Mouse (Mus musculus) megakaryocyte, adult 5-6 weeks (primary cell): ENCODE data around the gene 2610028H24Rik. TPM values are rescaled to one million over a fixed set of nuclear protein-coding genes. Genes with fewer than 3 reads are reported as not detected.

Source experiments
- ATAC-seq: 2 replicates; pipeline ENCODE4 v1.8.0; 2016; ENCODE audit warnings: mild to moderate bottlenecking, inconsistent platforms; ENCODE audit not compliant: poor library complexity, severe bottlenecking
- total RNA-seq, 2 experiments: library from RNA; stranded (forward) in 1 of 2; stranded (reverse) in 1 of 2; fragments of 153-499, 151-499 nt in 1 of 2; fragments of 221-1000, 200-1000 nt in 1 of 2; gene quantifications; 2 replicates each; pipeline versions ENCODE4 v1.2.3 to v1.2.4; 2015 to 2017

The 2610028H24Rik gene
- not detected in 2 replicates for total RNA-seq (2015)
- total RNA-seq (2017), result not detected in 2 replicates

DNA sequence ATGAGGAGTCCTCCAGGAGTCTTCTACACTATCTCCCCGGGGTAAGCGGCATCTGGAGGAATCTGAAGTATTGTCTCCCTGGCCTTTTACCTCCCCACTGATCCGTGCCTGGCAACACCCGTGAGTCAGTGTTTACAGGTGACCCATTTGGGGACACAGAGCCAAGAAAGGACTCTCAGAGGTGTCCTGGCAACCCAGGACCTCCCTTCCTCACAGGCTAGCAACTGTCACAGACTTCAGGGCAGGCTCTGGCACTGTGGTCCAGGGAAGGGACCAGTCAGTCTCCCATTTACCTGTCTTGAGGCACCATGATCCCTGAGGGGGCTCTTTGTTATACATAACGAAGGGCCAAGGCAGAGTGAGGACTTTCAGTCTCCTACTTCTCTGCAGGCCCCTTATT, at the start of gene 2610028H24Rik:
2610028H24Rik (plus strand) TSS at position 231 of the 400 bp plus-strand sequence.
- ATAC-seq, result no peak

DNA sequence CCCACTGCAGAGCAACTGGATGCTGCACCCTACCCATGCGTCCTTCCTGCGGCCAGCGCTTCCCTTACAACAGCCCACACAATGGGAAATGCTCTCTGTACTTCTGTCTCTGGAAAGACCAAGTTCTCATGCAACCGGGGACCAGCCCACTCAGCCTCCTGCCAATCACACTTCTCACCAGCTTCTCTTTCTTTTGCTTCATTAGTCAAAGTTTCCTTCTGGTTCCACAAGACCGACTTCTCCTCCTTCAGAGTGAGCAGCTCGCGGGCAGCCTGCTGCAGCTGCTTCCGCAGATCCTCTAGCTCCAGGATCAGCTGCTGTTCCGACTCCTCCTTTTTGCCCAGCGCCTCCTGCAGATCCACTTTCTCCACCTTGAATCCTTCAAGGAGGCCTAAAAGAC, 40.4 kb upstream of the 2610028H24Rik start:
- no peak for ATAC-seq

DNA sequence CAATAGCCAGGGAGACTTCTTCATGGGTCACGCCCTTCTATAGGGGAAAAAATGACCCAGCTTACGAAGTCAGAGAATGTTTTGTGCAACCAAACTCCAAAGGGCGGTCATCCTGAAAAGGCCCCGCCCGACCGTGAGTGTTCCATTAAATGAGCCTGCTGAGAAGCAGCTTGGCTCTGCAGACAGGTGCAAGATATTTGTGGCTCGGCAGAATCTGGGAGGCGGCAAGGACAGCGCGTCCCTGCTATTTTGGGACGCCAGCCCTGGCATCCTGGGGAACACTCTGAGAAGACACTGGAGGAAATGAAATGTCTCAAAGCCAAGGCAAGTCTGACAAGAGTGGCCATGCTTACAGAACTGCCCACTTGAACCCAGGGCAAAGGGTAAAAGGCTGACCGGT, 32.1 kb upstream of the 2610028H24Rik start:
- no peak for ATAC-seq

DNA sequence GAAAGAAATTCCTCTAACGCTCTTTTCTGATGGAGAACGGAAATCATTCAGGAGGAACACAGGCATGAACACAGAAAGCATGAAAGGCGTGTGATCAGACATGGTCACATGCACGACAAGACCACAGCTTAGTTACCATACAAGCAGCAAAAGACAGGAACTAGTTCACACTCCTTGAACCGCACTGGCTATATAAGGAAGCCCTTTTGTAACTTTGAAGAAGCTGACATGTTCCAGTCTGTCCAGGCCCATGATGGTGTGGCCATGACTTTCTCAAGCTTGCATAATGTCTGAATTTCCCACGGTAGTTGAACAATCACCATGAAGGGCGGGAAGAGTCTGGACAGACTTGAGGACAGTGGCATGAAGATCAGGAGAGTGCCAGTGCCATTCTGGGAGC, 23.2 kb upstream of the 2610028H24Rik start:
- peak; percentile 87 for ATAC-seq

DNA sequence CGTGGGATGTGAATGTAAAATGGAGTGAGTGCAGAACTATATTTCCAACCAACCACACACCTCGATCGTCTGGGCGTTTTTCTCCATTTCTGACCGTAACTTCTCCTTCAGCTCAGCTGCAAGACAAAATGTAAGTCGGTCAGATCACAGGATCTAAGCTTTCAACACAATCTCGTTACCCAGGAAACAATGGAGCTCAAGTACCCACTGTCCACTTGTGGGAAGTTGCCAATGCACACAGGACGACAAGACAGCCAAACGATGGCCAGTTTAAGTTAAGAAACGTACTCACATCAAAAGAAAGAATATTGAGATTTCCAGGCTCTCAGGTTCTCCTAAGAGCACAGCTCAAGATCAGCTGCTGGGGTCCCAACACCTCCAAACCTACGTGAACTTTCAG, 15.0 kb upstream of the 2610028H24Rik start:
- no peak for ATAC-seq

DNA sequence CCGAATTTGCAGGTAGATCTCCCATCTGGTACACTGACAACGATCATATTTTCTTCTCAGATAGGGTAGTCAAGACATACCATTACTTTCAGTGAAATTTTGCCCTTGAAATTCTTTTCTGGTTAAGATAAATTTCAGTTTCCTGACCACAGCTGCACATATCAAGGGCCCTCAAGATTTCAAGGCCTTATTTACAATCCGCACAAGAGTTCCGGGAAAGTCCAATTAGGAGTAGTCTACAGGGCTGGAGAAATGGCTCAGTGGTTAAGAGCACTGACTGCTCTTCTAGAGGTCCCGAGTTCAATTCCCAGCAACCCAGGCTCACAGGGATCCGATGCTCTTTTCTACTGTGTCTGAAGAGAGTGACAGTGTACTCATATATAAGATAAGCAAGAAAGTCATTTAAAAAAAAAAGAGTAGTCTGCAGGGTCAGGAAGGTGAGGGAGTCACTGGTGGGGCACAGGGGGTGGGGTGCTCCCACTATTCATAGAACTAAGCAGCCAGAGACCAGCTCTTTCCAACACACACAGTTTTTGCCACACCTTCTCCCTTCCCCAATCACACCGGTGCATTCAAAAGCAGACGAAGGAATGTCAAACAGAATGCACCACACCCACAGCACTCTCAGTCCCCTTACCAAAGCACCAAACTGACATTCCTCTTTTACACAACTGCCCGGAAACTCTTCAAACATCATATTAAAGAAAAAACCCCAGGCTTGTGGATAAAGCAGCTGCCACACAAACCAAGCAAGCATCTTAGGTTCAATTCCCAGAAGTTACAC, 9.6 kb upstream of the 2610028H24Rik start:
- no peak for ATAC-seq

DNA sequence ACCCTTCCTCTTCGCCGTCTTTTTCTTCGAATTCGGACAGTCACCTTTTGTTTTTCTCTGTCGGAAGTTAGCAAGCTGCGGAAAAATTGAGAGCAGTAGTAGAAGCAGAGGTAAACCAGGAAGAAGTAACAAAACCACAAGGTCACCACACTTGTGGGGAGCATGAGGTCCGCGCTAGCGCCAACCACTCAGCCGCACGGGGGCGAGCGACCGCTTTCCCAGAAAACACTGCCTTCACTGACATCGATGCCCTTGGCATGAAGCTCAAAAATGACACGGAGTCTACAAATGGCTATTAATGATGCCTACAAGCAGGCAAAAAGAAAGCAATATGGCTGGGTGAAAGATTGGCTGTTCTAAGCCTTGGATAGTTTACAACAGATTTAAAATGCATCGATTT, 8.6 kb upstream of the 2610028H24Rik start, which contains the start of gene AC141477.1:
AC141477.1 (minus strand) TSS at position 164 of the 400 bp plus-strand sequence.
- ATAC-seq, result no peak

DNA sequence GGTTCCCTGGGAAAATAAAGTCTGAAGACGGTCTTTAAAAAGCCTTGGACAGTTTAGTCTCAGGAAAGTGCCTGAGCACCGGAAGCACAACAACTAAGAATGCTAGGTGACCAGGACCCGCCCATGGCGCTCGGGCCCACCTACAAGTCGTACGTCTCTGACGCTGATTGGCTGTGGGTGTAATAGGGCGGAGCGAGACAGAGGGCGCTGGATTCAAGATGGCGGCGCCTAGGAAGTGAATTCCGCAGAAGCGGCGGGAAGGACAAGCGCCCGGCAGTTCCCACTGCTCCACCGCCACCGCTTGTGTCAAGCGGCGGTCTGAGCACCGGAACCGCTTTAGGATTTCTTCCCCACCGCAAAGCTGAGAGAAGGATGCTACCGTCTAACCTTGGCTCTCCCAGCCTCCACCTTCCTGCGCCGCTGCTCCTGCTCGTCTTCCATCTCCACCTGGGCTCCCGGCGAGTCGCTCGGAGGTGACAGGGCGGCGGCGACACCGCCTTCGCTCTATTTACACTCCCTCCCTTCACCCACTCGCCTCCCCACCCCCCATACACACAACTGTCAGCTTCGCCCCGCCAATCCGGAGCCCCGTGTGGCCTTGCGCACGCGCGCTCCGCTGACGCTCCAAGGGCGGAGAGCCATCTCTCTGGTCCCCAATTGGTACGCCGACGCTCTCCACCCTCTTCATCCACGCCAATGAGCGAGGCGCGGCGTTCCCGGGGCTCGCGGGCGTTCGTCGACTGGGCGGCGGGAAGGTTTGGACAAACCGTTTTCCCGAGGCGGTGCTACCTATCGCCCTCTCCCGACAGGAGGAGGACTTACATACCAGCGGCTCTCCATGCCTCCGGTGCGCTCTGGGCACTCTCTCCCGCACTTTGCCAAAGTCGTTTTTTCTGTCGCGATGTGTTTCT, 6.4 kb upstream of the 2610028H24Rik start, which contains the start of gene Pcnt:
Pcnt (minus strand) TSS at position 609 of the 911 bp plus-strand sequence.
- ATAC-seq, result peak; percentile 90

DNA sequence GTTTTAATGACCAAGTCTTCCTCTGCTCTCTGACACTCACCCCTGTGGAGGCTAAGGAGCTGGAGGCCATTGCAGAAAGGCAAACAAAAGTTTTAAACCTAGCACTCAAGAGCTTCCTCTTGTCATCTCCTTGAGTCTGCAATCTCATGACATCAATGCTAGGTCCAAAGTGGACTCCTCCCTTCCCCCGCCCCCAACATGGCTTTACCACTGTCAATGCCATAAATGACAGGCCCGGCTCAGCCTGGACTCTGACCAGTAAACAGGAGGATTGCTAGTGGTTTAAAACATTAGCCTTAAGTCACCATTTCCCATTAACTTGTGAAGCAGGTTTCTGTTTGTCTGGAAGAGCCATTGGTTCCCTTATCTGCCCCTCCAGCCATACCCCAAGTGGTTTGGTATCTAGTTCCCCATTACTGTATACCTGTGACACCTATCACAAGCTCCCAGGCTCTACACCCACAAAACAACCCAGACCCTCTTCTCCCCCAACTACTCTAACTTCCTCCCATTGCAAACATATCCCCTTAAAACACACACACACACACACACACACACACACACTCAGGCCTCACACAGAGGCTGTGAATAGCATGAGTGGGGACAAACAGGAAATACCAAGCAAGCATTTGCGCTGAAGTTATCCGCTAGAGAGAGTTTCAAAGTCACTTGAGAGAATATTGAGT, 2.7 kb upstream of the 2610028H24Rik start:
- no peak for ATAC-seq

DNA sequence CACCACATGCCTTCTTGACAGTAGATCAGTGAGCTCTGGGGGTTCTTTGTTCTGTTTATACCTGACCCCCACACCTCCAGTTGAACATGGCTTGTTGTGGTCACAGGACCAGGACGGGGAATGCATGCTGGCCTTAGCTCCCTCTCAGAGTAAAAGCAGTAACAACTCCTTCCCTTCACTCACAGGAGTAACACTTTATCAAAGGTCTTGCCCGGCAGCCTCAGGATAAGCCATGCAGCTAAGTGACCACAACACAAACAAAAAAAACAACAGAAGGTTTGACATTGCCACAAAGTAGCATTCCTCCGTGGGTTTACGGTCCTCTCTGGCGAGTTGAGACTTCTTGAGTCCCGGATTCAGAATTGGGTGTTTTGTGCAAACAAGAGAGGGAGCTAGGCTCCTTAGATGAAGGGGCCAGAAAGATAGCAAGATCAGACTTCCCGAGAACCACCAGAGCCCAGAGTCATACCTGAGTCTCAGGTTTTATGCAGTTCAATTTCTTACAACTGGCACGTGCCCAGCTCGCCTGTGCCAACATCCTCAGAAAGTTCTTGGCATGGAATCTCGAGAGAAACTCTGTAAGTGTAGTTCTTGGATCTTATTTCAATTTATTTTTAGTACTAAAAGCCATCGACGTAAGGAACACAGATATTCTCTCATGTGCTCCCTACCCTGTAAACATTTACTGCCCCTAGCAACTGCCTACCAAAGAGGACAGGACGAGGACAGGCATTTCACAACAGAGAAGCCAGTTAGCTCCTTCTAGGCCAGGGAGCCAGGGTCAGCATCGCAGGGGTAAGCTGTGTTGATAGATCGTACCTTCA, 1.3 kb upstream of the 2610028H24Rik start:
- no peak for ATAC-seq

DNA sequence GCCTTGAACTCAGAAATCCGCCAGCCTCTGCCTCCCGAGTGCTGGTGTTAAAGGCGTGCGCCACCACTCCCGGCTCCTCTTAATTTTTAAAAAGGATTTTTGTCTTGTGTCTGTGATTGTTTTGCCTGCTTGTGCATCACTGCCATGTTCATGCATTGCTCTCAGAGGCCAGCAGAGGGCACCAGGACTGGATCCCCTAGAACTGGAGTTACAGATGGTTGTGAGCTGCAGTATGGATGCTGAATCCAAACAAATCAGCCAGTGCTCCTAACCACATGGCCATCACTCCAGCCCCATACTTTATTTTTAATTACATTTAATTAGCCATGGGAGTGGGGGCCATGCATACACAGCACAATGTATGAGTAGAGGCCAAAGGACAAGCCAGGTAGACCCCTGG, 6.4 kb downstream of the 2610028H24Rik start:
- peak; percentile 83 for ATAC-seq

DNA sequence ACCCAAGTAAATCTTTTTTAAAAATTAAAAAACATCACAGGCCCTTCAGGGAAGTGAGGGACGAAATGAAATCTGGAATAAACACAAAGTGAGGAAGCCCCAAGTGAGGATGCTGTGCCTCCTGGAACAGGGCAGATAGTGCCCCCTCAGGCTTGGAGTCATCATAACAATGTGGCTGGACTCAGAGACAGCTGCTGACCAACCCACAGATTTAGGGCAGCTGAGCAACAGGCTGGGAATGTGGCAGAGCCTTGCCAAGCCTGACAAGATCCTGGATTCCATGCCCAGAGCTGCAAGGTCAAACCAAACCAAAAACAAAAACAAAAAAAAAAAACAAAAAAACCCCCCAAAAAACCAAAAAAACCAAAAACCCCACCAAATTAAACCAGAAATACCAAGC, 12.4 kb downstream of the 2610028H24Rik start:
- ATAC-seq, result no peak

DNA sequence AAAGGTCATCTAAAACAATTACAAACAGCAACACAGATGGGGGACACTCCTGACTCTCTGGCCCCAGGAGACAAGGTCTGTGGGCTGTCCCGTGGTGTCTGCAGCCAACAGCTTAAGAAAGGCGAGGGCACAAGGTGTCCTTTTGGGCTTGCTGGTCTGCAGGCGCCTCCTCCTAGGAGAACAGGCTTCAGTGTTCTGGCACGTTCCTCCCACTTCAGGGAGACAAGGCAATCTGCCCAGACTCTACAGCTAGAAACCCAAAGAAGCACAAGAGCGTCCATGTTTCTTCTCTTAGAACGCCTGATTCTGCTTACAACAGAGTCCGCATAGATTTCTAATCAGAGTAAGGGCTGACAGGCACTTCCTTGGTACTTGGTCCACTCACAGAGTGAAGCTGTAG, 13.4 kb downstream of the 2610028H24Rik start:
- ATAC-seq, result no peak

DNA sequence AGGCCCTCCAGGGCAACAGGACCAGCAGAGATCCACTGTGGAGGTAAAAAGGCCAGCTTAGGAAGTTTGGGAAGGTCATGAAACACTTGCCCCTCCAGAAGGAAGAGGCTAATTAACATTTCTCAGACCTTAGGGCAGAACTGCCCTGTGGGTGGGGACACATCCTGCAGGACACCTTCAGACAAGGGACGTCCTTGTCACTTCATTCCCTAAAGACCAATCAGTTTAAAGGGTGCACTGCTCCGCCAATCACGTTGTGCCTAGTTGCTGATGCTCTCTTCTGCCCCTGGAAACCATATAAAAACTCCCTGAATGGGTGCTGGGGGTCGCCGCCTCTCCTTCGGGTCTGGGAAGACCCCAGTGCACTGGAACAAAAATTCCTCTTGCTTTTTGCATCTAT, 13.8 kb downstream of the 2610028H24Rik start:
- ATAC-seq, result no peak

DNA sequence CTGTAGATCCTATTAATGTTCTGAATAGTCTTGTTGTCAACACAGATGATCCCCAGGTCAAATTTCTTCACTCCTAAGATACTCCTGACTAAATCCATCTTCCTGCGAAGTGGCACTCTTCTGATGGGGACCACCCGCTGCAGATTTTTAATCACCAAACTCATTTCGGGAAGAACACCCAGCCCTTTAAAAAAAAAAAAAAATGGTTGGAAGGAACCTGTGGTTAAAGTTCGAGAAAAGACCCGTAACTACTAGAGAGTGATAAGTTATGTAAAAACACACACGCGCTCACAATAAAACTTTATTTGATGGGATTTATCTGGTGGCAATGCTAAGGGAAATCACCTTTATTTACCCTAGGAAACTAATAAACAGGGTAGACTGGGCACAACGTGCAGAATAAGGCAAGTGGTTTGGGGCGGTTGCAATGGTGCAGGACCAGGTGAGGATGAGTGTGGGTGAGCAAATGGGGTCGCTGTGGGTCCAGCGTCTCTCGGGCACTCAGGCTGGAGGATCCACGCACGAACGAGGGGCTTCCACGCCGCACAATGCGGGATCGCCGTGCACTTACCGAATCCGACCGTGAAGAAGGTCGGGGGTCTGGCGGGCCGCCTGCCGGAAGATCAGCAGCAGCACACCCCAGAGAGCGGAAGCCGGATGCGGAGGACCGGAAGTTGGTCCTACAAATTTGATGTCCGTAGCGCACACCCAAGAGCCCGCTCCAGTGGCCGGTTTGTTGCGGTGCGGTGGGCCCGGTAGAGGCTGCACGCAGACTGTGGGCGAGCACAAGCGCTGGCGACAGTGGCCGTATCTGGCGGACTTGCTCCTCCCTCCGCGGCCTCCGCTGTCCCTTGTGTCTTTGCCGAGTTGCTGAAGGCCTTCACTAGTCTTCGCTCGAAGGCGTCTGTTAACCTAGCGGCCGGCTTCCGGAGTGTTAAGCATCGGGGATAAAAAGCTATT, 19.6 kb downstream of the 2610028H24Rik start, which contains the start of the genes Mcm3ap and Ybey:
Mcm3ap (plus strand) TSS at position 725 of the 960 bp plus-strand sequence.
Ybey (minus strand) TSS at position 912 of the 960 bp plus-strand sequence.
- peak; percentile 99 for ATAC-seq

DNA sequence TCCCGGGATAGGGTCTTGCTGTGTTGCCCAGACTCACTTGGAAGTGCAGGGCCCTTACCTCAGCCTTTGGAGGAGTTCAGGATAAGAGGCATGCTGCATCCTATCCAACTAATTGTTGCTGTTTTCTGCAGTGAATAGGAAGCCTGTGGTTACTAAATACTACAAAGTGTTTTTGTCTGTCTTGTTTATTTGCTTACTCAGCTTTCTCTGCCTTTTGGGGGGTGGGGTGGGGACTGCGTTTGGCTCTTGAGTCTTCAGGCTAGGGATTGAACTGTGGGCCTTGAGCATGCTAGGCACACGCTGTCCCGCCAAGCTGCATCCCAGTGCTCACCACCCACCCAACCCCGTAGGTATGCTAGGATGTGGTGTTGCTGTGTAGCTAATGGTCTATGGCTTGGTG, 24.9 kb downstream of the 2610028H24Rik start:
- ATAC-seq, result no peak

DNA sequence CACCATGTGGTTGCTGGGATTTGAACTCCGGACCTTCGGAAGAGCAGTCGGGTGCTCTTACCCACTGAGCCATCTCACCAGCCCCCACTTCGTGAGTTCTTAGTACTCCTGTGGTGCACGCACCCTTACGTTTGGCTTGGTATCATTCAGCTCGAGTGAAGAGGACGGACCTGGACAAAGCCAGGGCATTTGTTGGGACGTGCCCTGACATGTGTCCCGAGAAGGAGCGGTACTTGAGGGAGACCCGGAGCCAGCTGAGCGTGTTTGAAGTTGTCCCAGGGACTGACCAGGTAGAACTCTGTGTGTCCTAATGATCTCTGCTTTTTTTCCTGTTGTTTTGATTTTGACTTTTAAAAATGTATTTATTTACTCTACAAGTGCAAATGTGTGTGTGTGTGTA, 32.0 kb downstream of the 2610028H24Rik start:
- ATAC-seq, result no peak

DNA sequence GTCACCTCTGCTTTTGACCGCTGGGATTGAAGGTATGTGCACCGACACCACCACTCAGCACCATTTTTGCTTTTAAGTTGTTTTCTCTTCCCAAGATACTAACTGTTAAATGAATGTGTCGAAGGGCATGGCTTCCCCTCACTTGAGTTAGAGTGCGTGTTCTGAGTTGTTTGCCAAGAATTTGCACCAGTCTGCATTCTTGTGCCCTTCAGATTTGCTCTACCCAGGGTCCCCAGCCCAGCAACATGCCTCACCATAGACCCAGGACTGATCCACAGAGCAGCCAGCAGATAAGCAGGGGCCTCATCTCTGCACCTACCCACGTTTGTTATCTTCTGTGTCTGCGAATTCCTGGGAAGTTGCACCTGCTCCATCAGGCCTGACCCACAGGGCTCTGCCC, 32.6 kb downstream of the 2610028H24Rik start:
- no peak for ATAC-seq

DNA sequence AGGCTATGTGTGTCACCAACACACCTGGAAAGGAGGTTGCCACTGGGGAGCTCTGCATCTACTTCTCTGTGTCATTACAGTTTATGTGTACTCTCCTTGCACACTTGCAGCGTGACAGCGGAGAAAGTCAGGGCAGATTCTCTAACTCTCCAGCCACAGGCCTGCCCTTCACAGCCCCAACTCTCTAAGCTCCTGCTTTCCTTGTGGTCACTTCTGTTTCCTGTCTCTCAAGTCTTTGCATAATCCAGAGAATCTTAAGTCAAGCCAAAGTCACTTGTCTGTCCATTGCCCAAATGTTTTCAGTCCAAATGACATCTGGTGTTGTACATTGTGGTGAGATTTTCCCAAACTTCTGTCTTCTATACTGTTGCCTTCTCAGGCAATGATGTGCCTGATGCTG, 37.4 kb downstream of the 2610028H24Rik start:
- peak; percentile 13; the same call in 1 of the 2 replicates for ATAC-seq
